Mouse (Mus musculus) MEL (cell line): ENCODE measurements around the gene Ptgds.

Experiments used
- CHD2 ChIP-seq: IDR thresholded peaks from 2 replicates; pipeline ENCODE4 v1.6.1; 2011; ENCODE audit warnings: low read length, improper control_type of control experiment
- CTCF ChIP-seq, 3 experiments: IDR thresholded peaks in 2 of 3; conservative IDR thresholded peaks in 1 of 3; 2 replicates each; pipeline ENCODE4 v1.5.1; 2011 to 2012; ENCODE audit warnings: low read length in 3 of 3, low read depth in 2 of 3, mild to moderate bottlenecking in 2 of 3, improper control_type of control experiment in 1 of 3, inconsistent platforms in 1 of 3, mixed read lengths in 1 of 3, moderate library complexity in 1 of 3; ENCODE audit not compliant: control insufficient read depth in 1 of 3, insufficient read depth in 1 of 3, poor library complexity in 1 of 3, severe bottlenecking in 1 of 3
- EP300 ChIP-seq, 2 experiments: IDR thresholded peaks; 2 replicates each; pipeline ENCODE4 v1.6.1; 2011; ENCODE audit warnings: improper control_type of control experiment in 2 of 2, low read length in 2 of 2, low read depth in 1 of 2, mild to moderate bottlenecking in 1 of 2
- GATA1 ChIP-seq: IDR thresholded peaks from 2 replicates; pipeline ENCODE4 v1.6.1; 2011; ENCODE audit warnings: low read depth, low read length, improper control_type of control experiment
- KAT2A ChIP-seq: conservative IDR thresholded peaks from 2 replicates; pipeline ENCODE4 v1.6.1; 2012; ENCODE audit warnings: low read depth, low read length, improper control_type of control experiment, inconsistent platforms
- MAFK ChIP-seq: IDR thresholded peaks from 2 replicates; pipeline ENCODE4 v1.6.1; 2011; ENCODE audit warnings: low read depth, mild to moderate bottlenecking, low read length, improper control_type of control experiment, borderline replicate concordance
- POLR2A ChIP-seq, 2 experiments: IDR thresholded peaks; 2 replicates each; pipeline ENCODE4 v1.6.1; 2011 to 2012; ENCODE audit warnings: low read length in 2 of 2, mild to moderate bottlenecking in 2 of 2, control low read depth in 1 of 2, improper control_type of control experiment in 1 of 2, low read depth in 1 of 2, moderate library complexity in 1 of 2; ENCODE audit not compliant: control insufficient read depth in 1 of 2, insufficient read depth in 1 of 2, poor library complexity in 1 of 2

- TF ChIP-seq KAT2A (no peak), EP300 (IDR thresholded peaks at IDR 0.05; ENCODE audit: low read depth in 1 of 2, low read length in 2 of 2) (no peak), CTCF (IDR thresholded peaks at IDR 0.05 in 2 of 3, conservative IDR thresholded peaks at IDR 0.05 in 1 of 3; ENCODE audit: control insufficient read depth in 1 of 3, insufficient read depth in 1 of 3, low read depth in 2 of 3, low read length in 3 of 3, poor library complexity in 1 of 3, severe bottlenecking in 1 of 3) (no peak), POLR2A (IDR thresholded peaks at IDR 0.05; ENCODE audit: control insufficient read depth in 1 of 2, insufficient read depth in 1 of 2, low read depth in 1 of 2, low read length in 2 of 2, poor library complexity in 1 of 2) (no peak), GATA1 (no peak), CHD2 (no peak), MAFK (no peak)
These were observed 27.2 kb downstream of the Ptgds start for GRCm38 (mm10) chr2:25442682-25443081.
